ENCODE assay signal across 25 mouse cellular contexts in genomic region chr4:32489186-32489585, GRCm38 (mm10).
DNase-seq lines count a peak whose midpoint lies in the region; ATAC-seq and TF ChIP-seq lines count a peak whose summit lies in the region.
"Had no signal": no experiment of that assay in that cellular context is flagged by ENCODE, and none has a peak within 500 bp of the region (broad histone marks: within the 10 kb centered on the region; RNA-seq: fewer than 3 reads in every experiment).

No protein-coding gene starts in this region.

- ATAC-seq in midbrain, embryonic 11.5 days (ENCODE audit: low FRiP score) = no peak
- ATAC-seq in midbrain, postnatal 0 days (ENCODE audit: low FRiP score) = no peak
- ATAC-seq: CD4-positive, CD25-positive, alpha-beta regulatory T cell, adult 4 months; forebrain, embryonic 15.5 days; forebrain, postnatal 0 days had no signal

- H3K36me3 ChIP-seq in midbrain, embryonic 11.5 days (ENCODE audit: control insufficient read depth, insufficient read depth, low read length) = no peaks in the 10 kb centered on the region
- H3K36me3 ChIP-seq in midbrain, postnatal 0 days (ENCODE audit: insufficient read depth, low read length) = no peaks in the 10 kb centered on the region
- H3K36me3 ChIP-seq in thymus, adult 2 months (ENCODE audit: control insufficient read depth, insufficient read depth, low read length) = no peaks in the 10 kb centered on the region
- H3K36me3 ChIP-seq: embryonic facial prominence, embryonic 13.5 days; embryonic facial prominence, embryonic 15.5 days; forebrain, embryonic 10.5 days; forebrain, embryonic 12.5 days; forebrain, embryonic 15.5 days had no signal

- DNase-seq in midbrain, embryonic 11.5 days (ENCODE audit: low spot score, missing footprints) = peak; percentile 23
- DNase-seq in midbrain, postnatal 0 days (ENCODE audit: low spot score) = no peak
- DNase-seq in ES-CJ7 (ENCODE audit: low read depth, low spot score) (peak; percentile 73), ZHBTc4 (ENCODE audit: low read depth, low spot score) (peak; percentile 58)
- DNase-seq in thymus, adult 2 months = no peak
- DNase-seq: adrenal gland, adult 2 months; adrenal gland, postnatal 10 days; adrenal gland, postnatal 25 days; B cell, adult 2 months; cerebellum, adult 11 months; cerebellum, adult 18-20 months; cerebellum, adult 8-10 months; cerebellum, adult 9-11 months; cerebellum, postnatal 14 days; cerebellum, postnatal 36 days; embryo, embryonic 11 days; forebrain, postnatal 0 days had no signal

- no peak for TF ChIP-seq POLR2A in thymus, adult 2 months (IDR thresholded peaks at IDR 0.05; ENCODE audit: control insufficient read depth, extremely low read depth, insufficient read depth, low read length, poor library complexity)

- no peak overlapping the region for H3K9ac ChIP-seq in midbrain, embryonic 11.5 days (ENCODE audit: low read length)
- no peak overlapping the region for H3K9ac ChIP-seq in midbrain, postnatal 0 days (replicated peaks; ENCODE audit: low read length, poor library complexity, severe bottlenecking)
- H3K9ac ChIP-seq: embryonic facial prominence, embryonic 13.5 days; embryonic facial prominence, embryonic 15.5 days; forebrain, embryonic 12.5 days; forebrain, embryonic 15.5 days; forebrain, postnatal 0 days had no signal

- H3K4me2 ChIP-seq in midbrain, embryonic 11.5 days = no peak overlapping the region
- H3K4me2 ChIP-seq in midbrain, postnatal 0 days (ENCODE audit: low read depth, low read length, poor library complexity, severe bottlenecking) = no peak overlapping the region
- H3K4me2 ChIP-seq: embryonic facial prominence, embryonic 13.5 days; embryonic facial prominence, embryonic 15.5 days; forebrain, embryonic 12.5 days; forebrain, embryonic 15.5 days had no signal

- H3K9me3 ChIP-seq in midbrain, embryonic 11.5 days (ENCODE audit: control insufficient read depth, low read length) = no peaks in the 10 kb centered on the region
- no peaks in the 10 kb centered on the region for H3K9me3 ChIP-seq in midbrain, postnatal 0 days (ENCODE audit: low read length)
- H3K9me3 ChIP-seq: embryonic facial prominence, embryonic 13.5 days; embryonic facial prominence, embryonic 15.5 days; forebrain, embryonic 10.5 days; forebrain, embryonic 12.5 days; forebrain, embryonic 15.5 days had no signal

- H3K27me3 ChIP-seq in midbrain, embryonic 11.5 days (ENCODE audit: control insufficient read depth, insufficient read depth, low read length) = no peaks in the 10 kb centered on the region
- no peaks in the 10 kb centered on the region for H3K27me3 ChIP-seq in midbrain, postnatal 0 days (ENCODE audit: insufficient read depth, low read length)
- H3K27me3 ChIP-seq in thymus, adult 2 months (ENCODE audit: control insufficient read depth, insufficient read depth, low read length) = no peaks in the 10 kb centered on the region
- H3K27me3 ChIP-seq: CH12.LX; embryonic facial prominence, embryonic 13.5 days; embryonic facial prominence, embryonic 15.5 days; forebrain, embryonic 12.5 days; forebrain, embryonic 15.5 days had no signal

- no peak for TF ChIP-seq CTCF in midbrain, postnatal 0 days (IDR thresholded peaks at IDR 0.05)
- TF ChIP-seq CTCF in thymus, adult 2 months (IDR thresholded peaks at IDR 0.05; ENCODE audit: borderline replicate concordance, control insufficient read depth, extremely low read depth, insufficient read depth, low read length, poor library complexity) = no peak

- 91% methylated on average over 1 of the region's 1 CpGs for WGBS in midbrain, embryonic 11.5 days
- WGBS in midbrain, postnatal 0 days = 88% methylated on average over 1 of the region's 1 CpGs
- WGBS in thymus, adult 2 months = 94% methylated on average over 1 of the region's 1 CpGs

- H3K27ac ChIP-seq in midbrain, embryonic 11.5 days (ENCODE audit: low read depth, low read length) = no peak overlapping the region
- no peak overlapping the region for H3K27ac ChIP-seq in midbrain, postnatal 0 days (ENCODE audit: low read depth, low read length)
- H3K27ac ChIP-seq in thymus, adult 2 months (ENCODE audit: control insufficient read depth, insufficient read depth, low read length) = no peak overlapping the region
- H3K27ac ChIP-seq: embryonic facial prominence, embryonic 13.5 days; embryonic facial prominence, embryonic 15.5 days; forebrain, embryonic 10.5 days; forebrain, embryonic 12.5 days; forebrain, embryonic 15.5 days had no signal

- H3K4me1 ChIP-seq in midbrain, embryonic 11.5 days (ENCODE audit: control insufficient read depth, insufficient read depth, low read length) = peaks cover 15% of the 10 kb centered on the region
- H3K4me1 ChIP-seq in midbrain, postnatal 0 days (ENCODE audit: insufficient read depth, low read length) = peaks cover 8% of the 10 kb centered on the region; the same call in 1 of the 2 replicates
- H3K4me1 ChIP-seq in thymus, adult 2 months (replicated peaks; ENCODE audit: control insufficient read depth, insufficient read depth, low read length) = no peaks in the 10 kb centered on the region

- H3K4me3 ChIP-seq in midbrain, embryonic 11.5 days (ENCODE audit: low read depth, low read length) = no peak overlapping the region
- no peak overlapping the region for H3K4me3 ChIP-seq in midbrain, postnatal 0 days (ENCODE audit: low read depth, low read length)
- H3K4me3 ChIP-seq in thymus, adult 2 months (ENCODE audit: control insufficient read depth, insufficient read depth, low read length) = no peak overlapping the region
- H3K4me3 ChIP-seq: embryonic facial prominence, embryonic 13.5 days; embryonic facial prominence, embryonic 15.5 days; erythroblast, embryonic 14.5 days; forebrain, embryonic 10.5 days; forebrain, embryonic 12.5 days; forebrain, embryonic 15.5 days had no signal

Comparison
In these comparisons a context has a peak if more than half of its experiments do, and no peak if none do; other contexts are left out.
1. DNase-seq: peak in midbrain, embryonic 11.5 days (single experiment), ES-CJ7 (single experiment) and ZHBTc4 (single experiment); none in midbrain, postnatal 0 days (single experiment) and thymus, adult 2 months (single experiment).